Mouse (Mus musculus) kidney, adult 10 weeks (tissue): ENCODE measurements around the gene Cenpa. TPM values are rescaled to one million over a fixed set of nuclear protein-coding genes. Genes with fewer than 3 reads are reported as not detected.

Experiments
- polyA plus RNA-seq: library from polyadenylated mRNA; stranded (reverse); fragments of 350-450 nt; fragmentation: Illumina TruSeq; extraction: RNeasy Lipid Tissue Mini Kit (QIAGEN cat#74804); gene quantifications from one replicate; pipeline ENCODE4 v1.2.3, GENCODE M21; 2014; ENCODE audit warnings: low read depth, low replicate concordance

Cenpa gene
- polyA plus RNA-seq, result 2.0 TPM

DNA sequence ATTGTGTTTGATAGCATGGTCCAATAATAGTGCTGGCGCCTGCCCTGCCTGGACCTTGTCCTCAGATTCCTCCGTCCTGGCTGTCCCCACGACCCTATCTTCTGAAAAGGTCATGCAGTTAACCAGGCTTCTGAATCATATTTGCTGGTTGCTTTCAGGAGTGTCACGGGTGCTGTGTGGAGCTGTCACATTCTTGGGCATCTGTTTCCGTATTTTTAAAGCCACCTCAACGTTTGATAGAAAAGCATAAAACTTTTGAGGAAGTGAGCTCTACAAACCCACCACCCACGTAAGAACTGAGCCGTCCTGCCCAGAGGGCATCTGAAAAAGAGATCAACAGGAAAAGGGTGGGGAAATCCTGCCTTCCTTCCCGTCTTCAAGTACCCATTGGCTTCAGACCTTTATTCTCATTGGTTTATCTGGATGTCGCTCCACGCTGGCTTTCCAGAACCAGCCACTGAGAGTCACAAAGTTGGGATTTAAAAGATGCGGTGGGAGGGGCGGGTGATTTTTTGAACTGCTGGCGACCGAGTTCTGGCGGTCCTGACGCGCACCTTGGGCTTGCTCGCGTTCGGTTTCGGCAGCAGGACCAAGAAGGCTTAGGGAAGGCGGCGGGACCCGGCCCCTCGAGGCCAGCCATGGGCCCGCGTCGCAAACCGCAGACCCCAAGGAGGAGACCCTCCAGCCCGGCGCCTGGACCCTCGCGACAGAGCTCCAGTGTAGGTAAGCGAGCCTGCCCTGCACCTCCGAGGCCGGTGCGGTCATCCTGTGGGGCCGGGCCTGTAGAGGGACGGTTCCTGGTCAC lies at the start of gene Cenpa:
Gene Cenpa (plus strand): TSS at position 387 of the 805 bp plus-strand sequence.

GRCm38 (mm10) chr5:30647815-30648560 lies 18.6 kb upstream of the Cenpa start, which contains the start of gene Slc35f6:
Gene Slc35f6 (plus strand): TSS chr5:30647933.

DNA sequence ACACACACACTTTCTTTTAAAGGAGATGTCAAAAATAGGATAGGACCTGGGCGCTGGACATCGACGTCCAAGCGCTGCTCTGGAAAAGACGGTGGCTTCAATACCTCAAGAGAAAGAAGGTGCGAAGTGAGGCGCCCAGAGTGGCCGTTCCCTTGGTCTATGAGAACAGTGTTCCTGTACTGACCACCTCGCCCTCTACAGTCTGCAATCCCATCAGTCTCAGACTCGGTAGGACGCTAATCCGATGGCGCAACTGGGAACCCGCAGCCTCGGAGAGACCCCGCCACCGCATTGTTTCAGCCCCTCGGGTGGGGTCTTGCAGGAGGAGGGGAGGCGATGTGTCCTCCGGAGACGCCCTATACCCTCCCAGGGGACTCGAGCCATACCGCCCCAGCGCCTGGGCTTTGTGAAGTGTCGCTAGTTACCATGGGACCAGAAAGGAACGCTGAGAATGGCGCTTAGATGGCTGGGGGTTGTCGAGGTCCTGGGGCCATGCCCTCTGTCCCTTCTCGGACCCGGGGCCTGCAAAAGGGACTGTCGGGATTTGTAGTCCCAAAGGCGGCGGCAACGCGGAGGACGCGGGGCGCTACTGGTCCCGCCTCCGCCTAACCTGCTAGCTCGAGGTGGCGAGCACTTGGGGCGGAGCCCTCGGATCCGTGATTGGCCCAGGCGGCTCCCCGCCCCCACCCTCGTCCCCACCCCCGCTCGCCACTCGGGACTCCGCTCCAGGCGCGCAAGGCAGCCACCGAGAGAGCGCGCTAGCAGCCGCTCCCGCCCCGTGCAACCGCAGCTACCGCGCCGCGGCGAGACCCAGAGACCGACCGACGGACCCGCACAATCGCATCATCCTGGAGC lies 44.8 kb downstream of the Cenpa start, which contains the start of gene Dpysl5:
Gene Dpysl5 (plus strand): TSS at position 418 of the 855 bp plus-strand sequence.

Other genes starting within 250 kb of the Cenpa start
- not detected for gene Otof, start 204.8 kb upstream of the Cenpa start, polyA plus RNA-seq
- gene 1700001C02Rik, start 200.7 kb upstream of the Cenpa start, polyA plus RNA-seq, result not detected
- not detected for gene Cib4, start 120.9 kb upstream of the Cenpa start, polyA plus RNA-seq
- 0.32 TPM for gene Kcnk3, start 78.6 kb upstream of the Cenpa start, polyA plus RNA-seq
- gene Slc35f6, start 18.8 kb upstream of the Cenpa start, polyA plus RNA-seq, result 6.8 TPM
- 0.16 TPM for gene Dpysl5, start 44.8 kb downstream of the Cenpa start, polyA plus RNA-seq
- gene Mapre3, start 147.9 kb downstream of the Cenpa start, polyA plus RNA-seq, result 12.5 TPM
- 11.5 TPM for gene Tmem214, start 201.2 kb downstream of the Cenpa start, polyA plus RNA-seq
- 3.8 TPM for gene Agbl5, start 221.9 kb downstream of the Cenpa start, polyA plus RNA-seq
- 224 TPM for gene Ost4, start 241.0 kb downstream of the Cenpa start, polyA plus RNA-seq
- not detected for gene Emilin1, start 246.6 kb downstream of the Cenpa start, polyA plus RNA-seq